Mouse (Mus musculus) heart, adult 2 months (tissue): ENCODE data around the gene Usp19.

Experiments
- CTCF ChIP-seq: fragments of 200-600 bp; IDR thresholded peaks from 2 replicates; pipeline ENCODE4 v1.8.1; 2022; ENCODE audit warnings: antibody characterized with exemption, mild to moderate bottlenecking, moderate library complexity
- EP300 ChIP-seq: fragments of 200-500 bp; IDR thresholded peaks from 2 replicates; pipeline ENCODE4 v1.6.1; 2011; ENCODE audit warnings: low read depth, low read length, control low read depth; ENCODE audit not compliant: insufficient read depth
- POLR2A ChIP-seq: fragments of 200-500 bp; IDR thresholded peaks from 2 replicates; pipeline ENCODE4 v1.6.1; 2011; ENCODE audit warnings: mild to moderate bottlenecking, low read depth, low read length, control low read depth; ENCODE audit not compliant: insufficient read depth

- TF ChIP-seq CTCF = no peak
- 0 out of 2 replicates have a peak, but pooled peaks have one; percentile 27 for TF ChIP-seq POLR2A
- TF ChIP-seq EP300 = no peak
These were observed 7.2 kb upstream of the Usp19 start for GRCm38 (mm10) chr9:108483051-108483790.
